Mouse (Mus musculus): Measurements from ENCODE around the gene Trim25. TPM values are rescaled to one million over a fixed set of nuclear protein-coding genes. Genes with fewer than 3 reads are reported as not detected.

Gene Trim25
- total and polyA plus RNA-seq, 3 experiments = 6.1 to 41.2 (median 19.5) TPM

DNA sequence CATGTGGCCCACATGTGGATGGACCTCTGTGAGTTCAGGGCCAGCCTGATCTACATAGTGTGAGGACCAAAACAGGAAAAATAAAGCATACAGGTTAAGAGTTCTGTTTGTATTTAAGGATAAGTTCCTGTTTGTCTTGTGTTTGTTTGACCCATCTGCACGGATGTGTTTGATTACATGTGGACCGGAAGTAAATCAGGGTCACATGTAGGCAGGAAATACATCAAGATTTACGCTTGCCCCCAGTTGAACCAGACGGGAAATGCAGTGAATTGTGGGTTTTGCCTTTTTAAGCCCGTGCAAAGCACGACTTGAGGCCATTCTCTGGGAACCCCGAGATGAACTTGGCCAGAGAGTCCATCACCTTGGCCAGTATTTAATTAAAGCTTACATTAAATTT, 62.2 kb downstream of the Trim25 start:
- Histone ChIP-seq H3K9ac (ENCODE audit: insufficient read depth, low read depth) (no peak overlapping the region), H3K36me3 (replicated peaks in 1 of 2; ENCODE audit: control insufficient read depth in 1 of 2, insufficient read depth in 1 of 2, low read length in 1 of 2) (peaks cover 0 to 11% of the 10 kb centered on the region in 2 experiments), H3K79me2 (replicated peaks; ENCODE audit: control insufficient read depth, extremely low read depth, insufficient read depth, poor library complexity, severe bottlenecking) (peaks cover 5% of the 10 kb centered on the region), H3K4me2 (ENCODE audit: insufficient read depth, low read depth, poor library complexity, severe bottlenecking) (no peak overlapping the region), H3K9me3 (replicated peaks; ENCODE audit: low read length) (peaks cover 5% of the 10 kb centered on the region), H3K27ac (ENCODE audit: insufficient read depth, low read depth) (no peak overlapping the region), H3K27me3 (replicated peaks) (no peaks in the 10 kb centered on the region), H3K4me1 (ENCODE audit: control insufficient read depth in 1 of 2, insufficient read depth in 2 of 2) (peaks cover 2 to 31% of the 10 kb centered on the region in 2 experiments; a peak in 3 of 4 replicates), H3K4me3 (replicated peaks in 1 of 3; ENCODE audit: low read depth in 2 of 3, low read length in 2 of 3, poor library complexity in 1 of 3) (no peak overlapping the region)
- TF ChIP-seq MYC (IDR thresholded peaks at IDR 0.05; ENCODE audit: low read depth, low read length) = 0 out of 2 replicates have a peak, but pooled peaks have one; percentile 18
- TF ChIP-seq USF1 (IDR thresholded peaks at IDR 0.05; ENCODE audit: low read depth, low read length) = no peak
- in situ Hi-C loops (cut with MboI; ENCODE audit: low pct_ligation_motif_present, low pct_unique_long_range_greater_than_20kb, low sequenced_read_pairs) (no loop called here), dilution Hi-C loops (cut with MboI; ENCODE audit: extremely low pct_ligation_motif_present, extremely low pct_unique_long_range_greater_than_20kb, low sequenced_read_pairs) (no loop called here)
- DNase-seq (ENCODE audit: extremely low read depth) = no peak

DNA sequence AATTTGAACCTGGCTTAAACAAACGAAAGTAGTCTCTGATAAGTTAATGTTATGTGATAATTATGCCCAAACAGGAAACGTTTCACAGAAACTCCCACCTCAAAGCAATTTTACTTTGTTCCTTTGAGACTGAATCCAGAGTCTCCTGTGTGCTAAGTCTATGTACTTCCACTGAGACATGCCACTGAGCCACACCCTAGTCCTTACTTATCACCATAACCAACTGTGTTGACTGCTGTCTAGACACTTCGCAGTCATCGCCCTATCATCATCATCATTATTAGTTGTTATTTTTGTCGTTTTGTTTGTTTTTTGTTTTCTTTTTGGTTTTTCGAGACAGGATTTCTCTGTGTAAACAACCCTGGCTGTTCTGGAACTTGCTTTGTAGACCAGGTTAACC, 65.1 kb downstream of the Trim25 start:
- Histone ChIP-seq H3K4me2 (ENCODE audit: insufficient read depth, low read depth, poor library complexity, severe bottlenecking) (no peak overlapping the region), H3K79me2 (replicated peaks; ENCODE audit: control insufficient read depth, extremely low read depth, insufficient read depth, poor library complexity, severe bottlenecking) (no peaks in the 10 kb centered on the region), H3K9me3 (replicated peaks; ENCODE audit: low read length) (peaks cover 5% of the 10 kb centered on the region), H3K36me3 (replicated peaks in 1 of 2; ENCODE audit: control insufficient read depth in 1 of 2, insufficient read depth in 1 of 2, low read length in 1 of 2) (no peaks in the 10 kb centered on the region), H3K4me1 (ENCODE audit: control insufficient read depth in 1 of 2, insufficient read depth in 2 of 2) (peaks cover 0 to 27% of the 10 kb centered on the region in 2 experiments; a peak in 2 of 4 replicates), H3K27me3 (replicated peaks) (no peaks in the 10 kb centered on the region), H3K27ac (ENCODE audit: insufficient read depth, low read depth) (no peak overlapping the region), H3K9ac (ENCODE audit: insufficient read depth, low read depth) (no peak overlapping the region), H3K4me3 (replicated peaks in 1 of 3; ENCODE audit: low read depth in 2 of 3, low read length in 2 of 3, poor library complexity in 1 of 3) (no peak overlapping the region)
- DNase-seq (ENCODE audit: extremely low read depth) = no peak
- dilution Hi-C loops (cut with MboI; ENCODE audit: extremely low pct_ligation_motif_present, extremely low pct_unique_long_range_greater_than_20kb, low sequenced_read_pairs) (no loop called here), in situ Hi-C loops (cut with MboI; ENCODE audit: low pct_ligation_motif_present, low pct_unique_long_range_greater_than_20kb, low sequenced_read_pairs) (no loop called here)
- TF ChIP-seq EP300 (IDR thresholded peaks at IDR 0.05; ENCODE audit: low read length) = no peak
- TF ChIP-seq POLR2AphosphoS2 (IDR thresholded peaks at IDR 0.05; ENCODE audit: low read depth, low read length) = no peak
- no peak for TF ChIP-seq MAX (IDR thresholded peaks at IDR 0.05; ENCODE audit: low read length)
- no peak for TF ChIP-seq ZMIZ1 (IDR thresholded peaks at IDR 0.05; ENCODE audit: low read depth, low read length)
- TF ChIP-seq E2F4 (IDR thresholded peaks at IDR 0.05; ENCODE audit: insufficient replicate concordance, low read depth, low read length) = no peak
- no peak for TF ChIP-seq TBP (conservative IDR thresholded peaks at IDR 0.05; ENCODE audit: low read depth, low read length)
- no peak for TF ChIP-seq IRF4 (IDR thresholded peaks at IDR 0.05; ENCODE audit: low read depth, low read length)
- no peak for TF ChIP-seq PAX5 (IDR thresholded peaks at IDR 0.05; ENCODE audit: low read length)
- TF ChIP-seq CTCF (conservative IDR thresholded peaks at IDR 0.05 in 1 of 2, IDR thresholded peaks at IDR 0.05 in 1 of 2; ENCODE audit: low read depth in 2 of 2, low read length in 2 of 2) = no peak
- no peak for TF ChIP-seq MXI1 (IDR thresholded peaks at IDR 0.05; ENCODE audit: low read depth, low read length)
- no peak for TF ChIP-seq USF1 (IDR thresholded peaks at IDR 0.05; ENCODE audit: low read depth, low read length)
- TF ChIP-seq HCFC1 (IDR thresholded peaks at IDR 0.05; ENCODE audit: low read depth, low read length) = no peak
- TF ChIP-seq RAD21 (IDR thresholded peaks at IDR 0.05; ENCODE audit: low read depth, low read length) = no peak

DNA sequence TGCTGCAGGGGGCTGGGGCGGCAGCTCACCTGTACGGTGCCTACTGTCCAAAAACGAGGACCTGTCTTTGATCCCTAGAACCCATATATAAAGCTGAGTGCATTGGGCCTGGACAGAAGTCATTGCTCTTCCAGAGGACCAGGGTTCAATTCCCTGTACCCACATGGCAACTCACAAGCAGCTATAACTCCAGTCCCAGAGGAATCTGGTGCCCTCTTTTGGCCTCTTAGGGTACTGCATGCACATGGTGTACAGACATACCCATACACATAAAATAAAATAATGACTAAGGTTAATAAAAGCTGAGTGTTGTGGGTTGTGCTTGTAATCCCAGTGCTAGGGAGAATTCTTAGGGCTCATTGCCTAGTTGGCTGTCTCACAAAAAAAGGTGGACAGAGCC, 66.1 kb downstream of the Trim25 start:
- Histone ChIP-seq H3K79me2 (replicated peaks; ENCODE audit: control insufficient read depth, extremely low read depth, insufficient read depth, poor library complexity, severe bottlenecking) (no peaks in the 10 kb centered on the region), H3K9me3 (replicated peaks; ENCODE audit: low read length) (peaks cover 3% of the 10 kb centered on the region), H3K9ac (ENCODE audit: insufficient read depth, low read depth) (no peak overlapping the region), H3K4me1 (ENCODE audit: control insufficient read depth in 1 of 2, insufficient read depth in 2 of 2) (peaks cover 0 to 30% of the 10 kb centered on the region in 2 experiments; a peak in 2 of 4 replicates), H3K4me3 (replicated peaks in 1 of 3; ENCODE audit: low read depth in 2 of 3, low read length in 2 of 3, poor library complexity in 1 of 3) (no peak overlapping the region), H3K36me3 (replicated peaks in 1 of 2; ENCODE audit: control insufficient read depth in 1 of 2, insufficient read depth in 1 of 2, low read length in 1 of 2) (no peaks in the 10 kb centered on the region), H3K4me2 (ENCODE audit: insufficient read depth, low read depth, poor library complexity, severe bottlenecking) (no peak overlapping the region), H3K27me3 (replicated peaks) (no peaks in the 10 kb centered on the region), H3K27ac (ENCODE audit: insufficient read depth, low read depth) (no peak overlapping the region)
- DNase-seq (ENCODE audit: extremely low read depth) = peak; percentile 65
- dilution Hi-C loops (cut with MboI; ENCODE audit: extremely low pct_ligation_motif_present, extremely low pct_unique_long_range_greater_than_20kb, low sequenced_read_pairs) = no loop called here
- in situ Hi-C loops (cut with MboI; ENCODE audit: low pct_ligation_motif_present, low pct_unique_long_range_greater_than_20kb, low sequenced_read_pairs) = no loop called here
- no peak for TF ChIP-seq POLR2A (IDR thresholded peaks at IDR 0.05; ENCODE audit: low read depth, low read length)
- no peak for TF ChIP-seq HCFC1 (IDR thresholded peaks at IDR 0.05; ENCODE audit: low read depth, low read length)
- TF ChIP-seq USF1 (IDR thresholded peaks at IDR 0.05; ENCODE audit: low read depth, low read length) = no peak
- no peak for TF ChIP-seq NRF1 (IDR thresholded peaks at IDR 0.05; ENCODE audit: low read depth, low read length)
- TF ChIP-seq NELFE (IDR thresholded peaks at IDR 0.05; ENCODE audit: low read depth, low read length) = no peak
- no peak for TF ChIP-seq ZC3H11A (IDR thresholded peaks at IDR 0.05; ENCODE audit: low read depth, low read length)
- no peak for TF ChIP-seq POLR2AphosphoS2 (IDR thresholded peaks at IDR 0.05; ENCODE audit: low read depth, low read length)
- TF ChIP-seq MXI1 (IDR thresholded peaks at IDR 0.05; ENCODE audit: low read depth, low read length) = no peak
- no peak for TF ChIP-seq ZMIZ1 (IDR thresholded peaks at IDR 0.05; ENCODE audit: low read depth, low read length)
- no peak for TF ChIP-seq RCOR1 (conservative IDR thresholded peaks at IDR 0.05; ENCODE audit: low read depth, low read length)
- no peak for TF ChIP-seq MAX (IDR thresholded peaks at IDR 0.05; ENCODE audit: low read length)
- TF ChIP-seq SIN3A (IDR thresholded peaks at IDR 0.05; ENCODE audit: low read length) = no peak
- peak; percentile 19 for TF ChIP-seq SMC3 (IDR thresholded peaks at IDR 0.05; ENCODE audit: low read depth, low read length)
- TF ChIP-seq CTCF (conservative IDR thresholded peaks at IDR 0.05 in 1 of 2, IDR thresholded peaks at IDR 0.05 in 1 of 2; ENCODE audit: low read depth in 2 of 2, low read length in 2 of 2) = peak; percentile 63 to 84
- TF ChIP-seq E2F4 (IDR thresholded peaks at IDR 0.05; ENCODE audit: insufficient replicate concordance, low read depth, low read length) = no peak
- TF ChIP-seq MAFK (IDR thresholded peaks at IDR 0.05; ENCODE audit: insufficient replicate concordance, low read length) = no peak
- no peak for TF ChIP-seq KAT2A (IDR thresholded peaks at IDR 0.05; ENCODE audit: insufficient replicate concordance, low read length)
- no peak for TF ChIP-seq CHD1 (IDR thresholded peaks at IDR 0.05; ENCODE audit: low read depth, low read length)
- no peak for TF ChIP-seq PAX5 (IDR thresholded peaks at IDR 0.05; ENCODE audit: low read length)
- peak; percentile 34 for TF ChIP-seq RAD21 (IDR thresholded peaks at IDR 0.05; ENCODE audit: low read depth, low read length)
- no peak for TF ChIP-seq TCF12 (IDR thresholded peaks at IDR 0.05; ENCODE audit: low read depth, low read length)
